ENCODE assay signal across 29 mouse cellular contexts in the genomic region with DNA sequence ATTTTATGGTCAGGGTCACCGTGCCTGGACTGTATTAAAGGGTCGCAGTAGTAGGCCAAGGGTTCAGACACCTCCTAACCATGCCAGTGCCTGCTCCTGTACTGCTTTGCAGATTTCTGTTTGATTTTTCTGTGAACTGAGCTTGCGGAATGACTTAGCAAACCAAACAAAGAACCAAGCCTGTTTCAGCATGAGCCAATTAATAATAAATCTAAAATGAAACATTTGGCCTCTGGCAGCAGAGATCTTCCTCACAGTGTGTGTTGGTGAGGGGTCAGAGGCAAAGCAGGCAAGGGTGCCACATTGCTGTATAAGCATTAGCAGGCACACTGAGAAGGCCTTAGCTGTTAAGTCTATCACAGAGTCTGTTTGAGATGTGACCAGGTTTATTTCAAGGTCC.
DNase-seq lines count a peak whose midpoint lies in the region; ATAC-seq and TF ChIP-seq lines count a peak whose summit lies in the region.
"Had no signal": no experiment of that assay in that cellular context is flagged by ENCODE, and none has a peak within 500 bp of the region (broad histone marks: within the 10 kb centered on the region; RNA-seq: fewer than 3 reads in every experiment).

No protein-coding gene starts in this region.

- no peaks in the 10 kb centered on the region for H3K36me3 ChIP-seq in liver, adult 2 months (ENCODE audit: control insufficient read depth, insufficient read depth, low read length)
- H3K36me3 ChIP-seq in liver, embryonic 11.5 days (ENCODE audit: control insufficient read depth, insufficient read depth, low read length) = no peaks in the 10 kb centered on the region
- no peaks in the 10 kb centered on the region for H3K36me3 ChIP-seq in stomach, postnatal 0 days (ENCODE audit: control insufficient read depth, insufficient read depth, low read length)
- H3K36me3 ChIP-seq: embryonic facial prominence, embryonic 13.5 days; embryonic facial prominence, embryonic 15.5 days; forebrain, embryonic 15.5 days had no signal

- H3K27me3 ChIP-seq in liver, adult 2 months (ENCODE audit: control insufficient read depth, insufficient read depth, low read length) = no peaks in the 10 kb centered on the region
- no peaks in the 10 kb centered on the region for H3K27me3 ChIP-seq in liver, embryonic 11.5 days (replicated peaks; ENCODE audit: control insufficient read depth, insufficient read depth, low read length)
- no peaks in the 10 kb centered on the region for H3K27me3 ChIP-seq in stomach, postnatal 0 days (ENCODE audit: control insufficient read depth, insufficient read depth, low read length)
- H3K27me3 ChIP-seq: CH12.LX; embryonic facial prominence, embryonic 13.5 days; embryonic facial prominence, embryonic 15.5 days; forebrain, embryonic 13.5 days; forebrain, embryonic 15.5 days; Patski had no signal

- intact Hi-C loops in gastrocnemius, adult 2 months (cut with DNase I) = no loop called here

- no peak overlapping the region for H3K4me2 ChIP-seq in liver, embryonic 11.5 days
- no peak overlapping the region for H3K4me2 ChIP-seq in stomach, postnatal 0 days (replicated peaks; ENCODE audit: low read depth)
- H3K4me2 ChIP-seq: embryonic facial prominence, embryonic 13.5 days; embryonic facial prominence, embryonic 15.5 days; forebrain, embryonic 13.5 days; forebrain, embryonic 15.5 days had no signal

- no peaks in the 10 kb centered on the region for H3K79me2 ChIP-seq in liver, adult 2 months (ENCODE audit: control insufficient read depth, insufficient read depth, low read length)

- no peak for ATAC-seq in liver, embryonic 11.5 days (replicated peaks; ENCODE audit: low FRiP score)
- ATAC-seq in stomach, postnatal 0 days (ENCODE audit: low FRiP score, low TSS enrichment) = no peak
- ATAC-seq: activated CD4-positive, CD25-positive, alpha-beta regulatory T cell, adult 4 months; CD4-positive, CD25-positive, alpha-beta regulatory T cell, adult 4 months; forebrain, embryonic 13.5 days; forebrain, embryonic 15.5 days; forebrain, postnatal 0 days; Patski had no signal

- H3K9ac ChIP-seq in liver, adult 2 months (ENCODE audit: low read depth, low read length) = no peak overlapping the region
- H3K9ac ChIP-seq in liver, embryonic 11.5 days (ENCODE audit: low read depth, low read length) = no peak overlapping the region
- H3K9ac ChIP-seq in stomach, postnatal 0 days (ENCODE audit: low read length) = no peak overlapping the region
- H3K9ac ChIP-seq: embryonic facial prominence, embryonic 13.5 days; embryonic facial prominence, embryonic 15.5 days; forebrain, embryonic 13.5 days; forebrain, embryonic 15.5 days; forebrain, postnatal 0 days had no signal

- H3K4me3 ChIP-seq in gastrocnemius, adult 2 months = no peak overlapping the region
- H3K4me3 ChIP-seq in liver, adult 2 months (ENCODE audit: insufficient read depth, low read depth, low read length) = no peak overlapping the region
- no peak overlapping the region for H3K4me3 ChIP-seq in liver, embryonic 11.5 days (ENCODE audit: low read depth, low read length)
- no peak overlapping the region for H3K4me3 ChIP-seq in embryonic fibroblast, embryonic 13.5 days (ENCODE audit: insufficient read depth, low read length)
- no peak overlapping the region for H3K4me3 ChIP-seq in stomach, postnatal 0 days (ENCODE audit: low read depth, low read length)
- H3K4me3 ChIP-seq: embryonic facial prominence, embryonic 13.5 days; embryonic facial prominence, embryonic 15.5 days; forebrain, embryonic 13.5 days; forebrain, embryonic 15.5 days had no signal

- H3K4me1 ChIP-seq in liver, adult 2 months (ENCODE audit: control insufficient read depth, insufficient read depth, low read length) = peaks cover 26% of the 10 kb centered on the region
- no peaks in the 10 kb centered on the region for H3K4me1 ChIP-seq in liver, embryonic 11.5 days (replicated peaks; ENCODE audit: control insufficient read depth, insufficient read depth, low read length)
- peaks cover 19% of the 10 kb centered on the region for H3K4me1 ChIP-seq in embryonic fibroblast, embryonic 13.5 days (ENCODE audit: control insufficient read depth, insufficient read depth, low read length)
- peaks cover 5% of the 10 kb centered on the region; the same call in 1 of the 2 replicates for H3K4me1 ChIP-seq in stomach, postnatal 0 days (replicated peaks; ENCODE audit: control insufficient read depth, insufficient read depth)
- H3K4me1 ChIP-seq: forebrain, embryonic 13.5 days; forebrain, embryonic 15.5 days had no signal

- DNase-seq in gastrocnemius, adult 2 months = no peak
- DNase-seq in gastrocnemius, adult 18-20 months (ENCODE audit: low spot score) = no peak
- peak; percentile 86 for DNase-seq in liver, adult 2 months (ENCODE audit: extremely low read depth, low read depth, low spot score)
- DNase-seq in liver, embryonic 11.5 days (ENCODE audit: low spot score) = no peak
- DNase-seq in stomach, postnatal 0 days (ENCODE audit: low spot score) = no peak
- DNase-seq in adrenal gland, adult (ENCODE audit: inconsistent age in 2 of 2, low spot score in 1 of 2) = no peak
- DNase-seq in yolk sac, embryonic 10.5 days (ENCODE audit: low spot score) = no peak
- DNase-seq: adrenal gland, adult 8-10 months; adrenal gland, postnatal 14 days; adrenal gland, postnatal 36 days; B cell, adult 2 months; cerebellum, adult 11 months; cerebellum, adult 18-20 months; cerebellum, adult 8-10 months; cerebellum, adult 9-11 months; cerebellum, postnatal 14 days; cerebellum, postnatal 36 days; embryo, embryonic 11 days; forebrain, postnatal 0 days had no signal

- no peaks in the 10 kb centered on the region for H3K9me3 ChIP-seq in liver, embryonic 11.5 days (ENCODE audit: control insufficient read depth, low read length)
- H3K9me3 ChIP-seq in stomach, postnatal 0 days (ENCODE audit: control insufficient read depth, low read length) = no peaks in the 10 kb centered on the region
- H3K9me3 ChIP-seq: embryonic facial prominence, embryonic 13.5 days; embryonic facial prominence, embryonic 15.5 days; forebrain, embryonic 13.5 days; forebrain, embryonic 15.5 days; G1E had no signal

- TF ChIP-seq CTCF in gastrocnemius, adult 2 months (IDR thresholded peaks at IDR 0.05) = no peak
- no peak for TF ChIP-seq CTCF in liver, adult 2 months (IDR thresholded peaks at IDR 0.05; ENCODE audit: low read depth, low read length)
- TF ChIP-seq CTCF in embryonic fibroblast, embryonic 13.5 days (IDR thresholded peaks at IDR 0.05; ENCODE audit: borderline replicate concordance, insufficient read depth, low read length) = no peak
- TF ChIP-seq CTCF in stomach, postnatal 0 days (IDR thresholded peaks at IDR 0.05; ENCODE audit: low read depth) = no peak

- peak overlapping the region; percentile 57 for H3K27ac ChIP-seq in gastrocnemius, adult 2 months
- peak overlapping the region; percentile 47; the same call in 1 of the 2 replicates for H3K27ac ChIP-seq in liver, adult 2 months (replicated peaks; ENCODE audit: insufficient read depth, low read depth, low read length)
- H3K27ac ChIP-seq in liver, embryonic 11.5 days (ENCODE audit: low read depth, low read length) = no peak overlapping the region
- H3K27ac ChIP-seq in embryonic fibroblast, embryonic 13.5 days (ENCODE audit: insufficient read depth, low read length) = peak overlapping the region; percentile 58
- H3K27ac ChIP-seq in stomach, postnatal 0 days (replicated peaks) = peak overlapping the region; percentile 40
- H3K27ac ChIP-seq: embryonic facial prominence, embryonic 13.5 days; embryonic facial prominence, embryonic 15.5 days; forebrain, embryonic 13.5 days; forebrain, embryonic 15.5 days had no signal

- TF ChIP-seq EP300 in stomach, postnatal 0 days (optimal IDR thresholded peaks at IDR 0.05) = no peak

- no peak for TF ChIP-seq POLR2A in liver, adult 2 months (IDR thresholded peaks at IDR 0.05; ENCODE audit: extremely low read depth, insufficient read depth, low read length)
- no peak for TF ChIP-seq POLR2A in embryonic fibroblast, embryonic 13.5 days (IDR thresholded peaks at IDR 0.05; ENCODE audit: low read depth, low read length)

- WGBS in liver, adult 2 months = 28% methylated on average over 3 of the region's 3 CpGs
- WGBS in liver, embryonic 11.5 days = 89% methylated on average over 3 of the region's 3 CpGs
- WGBS in stomach, postnatal 0 days = 46% methylated on average over 3 of the region's 3 CpGs
